Mouse (Mus musculus) ES-Bruce4 (cell line): ENCODE measurements around the gene Zmynd19.

Experiments
- CTCF ChIP-seq: IDR thresholded peaks from one replicate; pipeline ENCODE4 v1.8.1; 2011; ENCODE audit warnings: low read depth, low read length
- EP300 ChIP-seq: IDR thresholded peaks from 2 replicates; pipeline ENCODE4 v1.6.1; 2011; ENCODE audit warnings: low read depth, low read length; ENCODE audit not compliant: insufficient read depth

DNA sequence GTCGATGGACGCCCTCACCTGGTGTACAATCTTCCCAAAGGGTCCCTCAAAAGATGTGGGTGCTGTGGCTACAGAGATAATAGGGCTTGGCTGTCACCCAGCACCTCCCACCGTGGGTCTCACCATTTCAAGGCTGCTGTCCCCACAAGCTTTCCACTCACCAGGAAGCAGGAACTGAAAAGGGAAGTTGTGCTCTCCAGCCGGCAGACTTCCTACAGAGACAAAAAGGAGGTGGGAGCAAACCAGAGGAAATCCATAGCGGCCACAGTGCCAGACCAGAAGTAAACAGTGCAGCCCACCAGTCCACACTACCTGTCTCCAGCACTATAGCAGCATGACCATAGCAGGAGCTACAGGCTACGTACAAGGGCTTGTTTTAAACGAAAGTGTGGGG, 22.6 kb upstream of the Zmynd19 start:
- TF ChIP-seq CTCF = no peak
- TF ChIP-seq EP300 = no peak
